Mouse (Mus musculus): ENCODE measurements around the gene Dhx33. TPM values are rescaled to one million over a fixed set of nuclear protein-coding genes. Genes with fewer than 3 reads are reported as not detected.

Gene Dhx33
- 5.4 and 7.1 TPM in 2 replicates for polyA plus RNA-seq (2015; fragmentation: Nextera tagmentation; extraction: Ambion mirVana)

- Histone ChIP-seq H3K4me3 (ENCODE audit: low read depth, low read length) (peak within 1 kb of the TSS; percentile 97), H3K9ac (ENCODE audit: low read depth, low read length) (peak within 1 kb of the TSS; percentile 85), H3K36me3 (ENCODE audit: control insufficient read depth, insufficient read depth) (peaks cover 12% of the 10 kb centered on the region), H3K27me3 (ENCODE audit: control insufficient read depth, insufficient read depth, low read depth, low read length) (no peaks in the 10 kb centered on the region), H3K27ac (ENCODE audit: low read length) (peak within 1 kb of the TSS; percentile 85), H3K4me1 (ENCODE audit: control insufficient read depth, low read depth, low read length) (peaks cover 16% of the 10 kb centered on the region), H3K9me3 (replicated peaks; ENCODE audit: control insufficient read depth, low read length) (no peaks in the 10 kb centered on the region), H3K4me2 (ENCODE audit: low read depth, low read length) (peak within 1 kb of the TSS; percentile 94)
- WGBS (ENCODE audit: insufficient replicate concordance), result under 1% methylated on average over 35 of the region's 35 CpGs
- peak; percentile 94 for ATAC-seq (ENCODE audit: low read depth)
Measured at GRCm38 (mm10) chr11:71004316-71004773, at the start of gene Dhx33. Dhx33 (minus strand) TSS chr11:71004437.

- ATAC-seq (ENCODE audit: low read depth), result no peak
- H3K4me1 ChIP-seq (ENCODE audit: control insufficient read depth, low read depth, low read length), result no peaks in the 10 kb centered on the region
- H3K9ac ChIP-seq (ENCODE audit: low read depth, low read length), result no peak overlapping the region
- H3K9me3 ChIP-seq (replicated peaks; ENCODE audit: control insufficient read depth, low read length), result no peaks in the 10 kb centered on the region
- H3K27me3 ChIP-seq (ENCODE audit: control insufficient read depth, insufficient read depth, low read depth, low read length), result no peaks in the 10 kb centered on the region
- H3K36me3 ChIP-seq (ENCODE audit: control insufficient read depth, insufficient read depth), result no peaks in the 10 kb centered on the region
- no peak overlapping the region for H3K4me3 ChIP-seq (ENCODE audit: low read depth, low read length)
- no peak overlapping the region for H3K4me2 ChIP-seq (ENCODE audit: low read depth, low read length)
- 3% methylated on average over 1 of the region's 1 CpGs for WGBS (ENCODE audit: insufficient replicate concordance)
- H3K27ac ChIP-seq (ENCODE audit: low read length), result no peak overlapping the region
Measured at GRCm38 (mm10) chr11:71052554-71052953, 48.3 kb upstream of the Dhx33 start.

GRCm38 (mm10) chr11:71039526-71040298, 35.5 kb upstream of the Dhx33 start:
- Histone ChIP-seq H3K4me1 (ENCODE audit: control insufficient read depth, low read depth, low read length) (no peaks in the 10 kb centered on the region), H3K27me3 (ENCODE audit: control insufficient read depth, insufficient read depth, low read depth, low read length) (no peaks in the 10 kb centered on the region), H3K9ac (ENCODE audit: low read depth, low read length) (no peak overlapping the region), H3K4me2 (ENCODE audit: low read depth, low read length) (no peak overlapping the region), H3K9me3 (replicated peaks; ENCODE audit: control insufficient read depth, low read length) (no peaks in the 10 kb centered on the region), H3K36me3 (ENCODE audit: control insufficient read depth, insufficient read depth) (no peaks in the 10 kb centered on the region), H3K27ac (ENCODE audit: low read length) (no peak overlapping the region), H3K4me3 (ENCODE audit: low read depth, low read length) (no peak overlapping the region)
- WGBS (ENCODE audit: insufficient replicate concordance), result 82% methylated on average over 5 of the region's 5 CpGs
- no peak for ATAC-seq (ENCODE audit: low read depth)

- ATAC-seq (ENCODE audit: low read depth), result peak; percentile 37; the same call in 1 of the 2 replicates
- H3K27ac ChIP-seq (ENCODE audit: low read length), result no peak within 1 kb of the TSS
- H3K27me3 ChIP-seq (ENCODE audit: control insufficient read depth, insufficient read depth, low read depth, low read length), result peaks cover 13% of the 10 kb centered on the region
- peak within 1 kb of the TSS; percentile 33 for H3K4me3 ChIP-seq (ENCODE audit: low read depth, low read length)
- H3K4me2 ChIP-seq (ENCODE audit: low read depth, low read length), result peak within 1 kb of the TSS; percentile 33
- WGBS (ENCODE audit: insufficient replicate concordance), result 2% methylated on average over 28 of the region's 31 CpGs
- no peaks in the 10 kb centered on the region; the same call in none of the 2 replicates for H3K4me1 ChIP-seq (ENCODE audit: control insufficient read depth, low read depth, low read length)
- no peaks in the 10 kb centered on the region; the same call in 1 of the 2 replicates for H3K36me3 ChIP-seq (ENCODE audit: control insufficient read depth, insufficient read depth)
- no peaks in the 10 kb centered on the region for H3K9me3 ChIP-seq (replicated peaks; ENCODE audit: control insufficient read depth, low read length)
- H3K9ac ChIP-seq (ENCODE audit: low read depth, low read length), result no peak within 1 kb of the TSS
Measured at GRCm38 (mm10) chr11:71033163-71033761, 29.0 kb upstream of the Dhx33 start, which contains the start of gene 6330403K07Rik. 6330403K07Rik (minus strand) TSS chr11:71033513.

DNA sequence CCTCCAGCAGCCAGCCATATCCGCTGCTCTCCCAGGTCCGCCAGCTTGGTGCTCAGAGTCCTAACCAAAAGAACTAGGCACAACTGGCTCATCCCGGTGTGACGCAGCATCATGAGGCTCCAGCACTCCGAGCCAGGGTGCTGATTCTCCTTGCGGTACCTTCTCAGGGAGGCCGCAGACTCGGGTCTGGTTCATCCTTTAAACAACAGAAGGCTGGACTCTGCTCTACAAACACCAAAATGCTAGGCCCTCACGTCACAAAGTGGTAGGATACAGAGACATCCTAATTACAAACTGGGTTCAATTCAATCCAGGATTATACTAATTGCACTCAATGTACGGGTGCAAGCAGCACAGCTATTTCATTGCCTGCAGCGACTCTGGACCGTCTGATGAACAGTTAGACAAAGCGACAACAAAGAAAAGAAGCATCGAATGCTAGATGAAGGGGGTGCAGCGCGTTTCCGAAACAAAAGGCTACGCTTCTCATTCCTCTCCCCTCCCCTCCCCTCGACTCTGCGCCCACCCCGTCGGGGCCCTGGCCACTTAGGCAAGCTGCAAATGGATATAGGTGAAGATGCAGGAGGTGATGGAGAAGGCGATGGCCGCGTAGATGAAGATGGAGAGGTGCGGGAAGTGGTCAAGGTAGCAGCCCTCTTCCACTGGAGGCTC, 28.4 kb upstream of the Dhx33 start:
- Histone ChIP-seq H3K27ac (ENCODE audit: low read length) (no peak overlapping the region), H3K9ac (ENCODE audit: low read depth, low read length) (no peak overlapping the region), H3K4me3 (ENCODE audit: low read depth, low read length) (peak overlapping the region; percentile 33), H3K9me3 (replicated peaks; ENCODE audit: control insufficient read depth, low read length) (no peaks in the 10 kb centered on the region), H3K4me1 (ENCODE audit: control insufficient read depth, low read depth, low read length) (no peaks in the 10 kb centered on the region; the same call in none of the 2 replicates), H3K36me3 (ENCODE audit: control insufficient read depth, insufficient read depth) (peaks cover 6% of the 10 kb centered on the region), H3K27me3 (ENCODE audit: control insufficient read depth, insufficient read depth, low read depth, low read length) (peaks cover 13% of the 10 kb centered on the region), H3K4me2 (ENCODE audit: low read depth, low read length) (peak overlapping the region; percentile 33)
- 22% methylated on average over 26 of the region's 26 CpGs for WGBS (ENCODE audit: insufficient replicate concordance)
- ATAC-seq (ENCODE audit: low read depth), result no peak

DNA sequence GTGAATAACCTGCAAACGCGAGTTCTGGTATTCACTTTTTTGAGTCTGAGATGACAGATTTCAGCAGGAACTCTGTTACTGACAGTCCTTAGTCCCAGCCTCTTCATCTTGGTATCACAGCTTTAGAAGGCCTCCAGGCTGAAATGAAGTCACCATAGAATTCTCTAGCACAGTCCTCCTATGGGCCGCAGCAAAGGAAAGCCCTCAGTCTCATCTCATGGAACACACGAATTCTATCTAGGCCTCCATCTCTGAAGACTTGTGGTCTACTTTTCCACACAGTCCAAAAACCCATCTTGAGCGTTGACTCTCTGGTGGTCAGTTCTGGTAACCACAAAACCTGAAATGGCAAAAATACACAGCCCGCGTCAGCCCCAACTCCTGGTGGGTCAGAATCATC, 27.8 kb upstream of the Dhx33 start:
- Histone ChIP-seq H3K36me3 (ENCODE audit: control insufficient read depth, insufficient read depth) (peaks cover 11% of the 10 kb centered on the region), H3K4me2 (ENCODE audit: low read depth, low read length) (no peak overlapping the region), H3K27ac (ENCODE audit: low read length) (no peak overlapping the region), H3K4me1 (ENCODE audit: control insufficient read depth, low read depth, low read length) (no peaks in the 10 kb centered on the region; the same call in none of the 2 replicates), H3K27me3 (ENCODE audit: control insufficient read depth, insufficient read depth, low read depth, low read length) (peaks cover 13% of the 10 kb centered on the region), H3K9me3 (replicated peaks; ENCODE audit: control insufficient read depth, low read length) (no peaks in the 10 kb centered on the region), H3K9ac (ENCODE audit: low read depth, low read length) (no peak overlapping the region), H3K4me3 (ENCODE audit: low read depth, low read length) (no peak overlapping the region)
- no peak for ATAC-seq (ENCODE audit: low read depth)
- 64% methylated on average over 7 of the region's 7 CpGs for WGBS (ENCODE audit: insufficient replicate concordance)

- H3K36me3 ChIP-seq (ENCODE audit: control insufficient read depth, insufficient read depth), result peaks cover 33% of the 10 kb centered on the region
- 76% methylated on average over 3 of the region's 3 CpGs for WGBS (ENCODE audit: insufficient replicate concordance)
- peaks cover 13% of the 10 kb centered on the region for H3K27me3 ChIP-seq (ENCODE audit: control insufficient read depth, insufficient read depth, low read depth, low read length)
- H3K4me2 ChIP-seq (ENCODE audit: low read depth, low read length), result no peak overlapping the region
- H3K27ac ChIP-seq (ENCODE audit: low read length), result no peak overlapping the region
- ATAC-seq (ENCODE audit: low read depth), result no peak
- no peak overlapping the region for H3K9ac ChIP-seq (ENCODE audit: low read depth, low read length)
- no peaks in the 10 kb centered on the region; the same call in none of the 2 replicates for H3K4me1 ChIP-seq (ENCODE audit: control insufficient read depth, low read depth, low read length)
- no peak overlapping the region for H3K4me3 ChIP-seq (ENCODE audit: low read depth, low read length)
- H3K9me3 ChIP-seq (replicated peaks; ENCODE audit: control insufficient read depth, low read length), result no peaks in the 10 kb centered on the region
Measured at GRCm38 (mm10) chr11:71029403-71030118, 25.3 kb upstream of the Dhx33 start.

DNA sequence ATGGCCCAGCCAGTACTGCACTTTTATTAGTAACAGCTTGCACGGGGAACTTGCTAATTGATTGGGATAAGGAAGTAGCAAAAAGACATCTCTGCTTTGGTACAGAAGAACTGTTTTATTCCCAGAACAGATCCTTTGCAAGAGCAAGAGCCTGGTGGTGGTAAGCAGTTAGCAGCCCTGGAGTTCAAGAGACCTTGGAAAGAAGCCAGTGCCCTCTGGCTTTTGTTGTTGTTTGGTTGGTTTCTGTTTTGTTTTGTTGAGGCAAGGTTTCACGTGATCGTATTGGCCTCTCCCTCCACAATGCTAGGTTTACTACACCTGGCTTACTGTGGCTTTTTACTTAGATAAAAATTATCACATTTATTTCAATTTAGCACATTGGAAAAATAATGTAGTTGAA, 24.0 kb upstream of the Dhx33 start:
- H3K27me3 ChIP-seq (ENCODE audit: control insufficient read depth, insufficient read depth, low read depth, low read length), result peaks cover 11% of the 10 kb centered on the region
- H3K9me3 ChIP-seq (replicated peaks; ENCODE audit: control insufficient read depth, low read length), result no peaks in the 10 kb centered on the region
- no peak overlapping the region for H3K4me2 ChIP-seq (ENCODE audit: low read depth, low read length)
- no peak for ATAC-seq (ENCODE audit: low read depth)
- WGBS (ENCODE audit: insufficient replicate concordance), result 68% methylated on average over 3 of the region's 3 CpGs
- no peak overlapping the region for H3K27ac ChIP-seq (ENCODE audit: low read length)
- no peaks in the 10 kb centered on the region; the same call in none of the 2 replicates for H3K4me1 ChIP-seq (ENCODE audit: control insufficient read depth, low read depth, low read length)
- H3K36me3 ChIP-seq (ENCODE audit: control insufficient read depth, insufficient read depth), result peaks cover 34% of the 10 kb centered on the region
- no peak overlapping the region for H3K4me3 ChIP-seq (ENCODE audit: low read depth, low read length)
- H3K9ac ChIP-seq (ENCODE audit: low read depth, low read length), result no peak overlapping the region

Data from liver, embryonic 16.5 days (tissue).